Mouse (Mus musculus) embryonic stem cell, embryonic (primary cell): Measurements from ENCODE around the gene Camk1.

Experiments used
- CTCF ChIA-PET, 4 experiments: fragments of 300-600 bp in 2 of 4; fragments of 350-600 bp in 2 of 4; sonication (Branson Sonifier 250); formaldehyde crosslinking; loops; one replicate each; lab custom pipeline; 2022; ENCODE audit warnings: inconsistent platforms in 2 of 4; lab: Charles Lee
- POLR2A ChIA-PET, 4 experiments: fragments of 300-600 bp in 2 of 4; fragments of 350-600 bp in 2 of 4; sonication (Branson Sonifier 250); formaldehyde crosslinking; loops; one replicate each; lab custom pipeline; 2022; ENCODE audit warnings: antibody characterized with exemption in 4 of 4, inconsistent platforms in 1 of 4; lab: Charles Lee

Camk1 gene

GRCm38 (mm10) chr6:113301350-113301749 lies 42.4 kb downstream of the Camk1 start:
- ChIA-PET POLR2A (interaction anchor here in 2 of 4 experiments (0.9 to 1.5 kb wide), 5 partner anchors 12 to 37 kb away, joined by 3 to 5 read pairs (median 4); no protein-coding TSS in a partner anchor), CTCF (interaction anchor here (0.5 to 2.5 kb wide), 11 partner anchors 13 to 395 kb away, joined by 3 to 12 read pairs (median 4); partner anchors contain the start of genes Cpne9 (in 1 of the 4), Mtmr14 (in 1 of the 4) and Tatdn2 (in 1 of the 4))

- CTCF ChIA-PET, result interaction anchor here in 3 of 4 experiments (0.5 to 1.8 kb wide), 5 partner anchors 10 to 1882 kb away, joined by 3 to 8 read pairs (median 3); no protein-coding TSS in a partner anchor
- POLR2A ChIA-PET, result interaction anchor here in 2 of 4 experiments (0.8 to 6.3 kb wide), 14 partner anchors 9 to 221 kb away, joined by 3 to 72 read pairs (median 4); partner anchors contain the start of genes Cpne9 (in 2 of the 2), Brpf1 (in 1 of the 2) and Mtmr14 (in 1 of the 2)
These were observed 47.1 kb downstream of the Camk1 start for GRCm38 (mm10) chr6:113296639-113297038.

DNA sequence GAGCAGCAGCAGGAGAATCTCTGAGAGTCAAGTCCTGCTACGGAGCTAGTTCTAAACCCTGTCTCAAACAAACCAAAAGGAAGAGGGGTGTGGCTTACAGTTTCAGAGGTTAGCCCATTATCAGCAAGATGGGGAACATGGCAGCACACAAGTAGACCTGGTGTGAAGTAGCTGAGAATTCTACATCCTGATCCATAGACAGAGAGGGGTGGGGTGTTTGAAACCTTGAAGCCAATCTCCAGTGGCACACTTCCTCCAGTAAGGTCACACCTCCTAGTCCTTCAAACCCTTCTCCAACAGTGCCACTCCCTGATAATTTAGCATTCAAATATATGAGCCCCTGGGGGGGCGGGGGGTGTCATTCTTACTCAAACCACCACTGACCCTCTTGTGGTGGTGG lies 47.7 kb downstream of the Camk1 start:
- CTCF ChIA-PET, result interaction anchor here in 2 of 4 experiments (0.7 to 1.3 kb wide), 3 partner anchors 10 to 120 kb away, joined by 3 read pairs; no protein-coding TSS in a partner anchor
- POLR2A ChIA-PET, result interaction anchor here in 2 of 4 experiments (0.8 to 6.3 kb wide), 13 partner anchors 8 to 220 kb away, joined by 3 to 72 read pairs (median 4); partner anchors contain the start of genes Cpne9 (in 2 of the 2), Brpf1 (in 1 of the 2) and Mtmr14 (in 1 of the 2)

GRCm38 (mm10) chr6:113292938-113293337 lies 50.8 kb downstream of the Camk1 start:
- CTCF ChIA-PET, result interaction anchor here in 1 of 4 experiments (1.2 kb wide), 1 partner anchor 9 kb away, joined by 4 read pairs; no protein-coding TSS in a partner anchor
- POLR2A ChIA-PET, result interaction anchor here in 2 of 4 experiments (1.2 to 6.3 kb wide), 4 partner anchors 9 to 25 kb away, joined by 3 to 54 read pairs (median 22); partner anchors contain the start of gene Cpne9 (in 2 of the 2)

DNA sequence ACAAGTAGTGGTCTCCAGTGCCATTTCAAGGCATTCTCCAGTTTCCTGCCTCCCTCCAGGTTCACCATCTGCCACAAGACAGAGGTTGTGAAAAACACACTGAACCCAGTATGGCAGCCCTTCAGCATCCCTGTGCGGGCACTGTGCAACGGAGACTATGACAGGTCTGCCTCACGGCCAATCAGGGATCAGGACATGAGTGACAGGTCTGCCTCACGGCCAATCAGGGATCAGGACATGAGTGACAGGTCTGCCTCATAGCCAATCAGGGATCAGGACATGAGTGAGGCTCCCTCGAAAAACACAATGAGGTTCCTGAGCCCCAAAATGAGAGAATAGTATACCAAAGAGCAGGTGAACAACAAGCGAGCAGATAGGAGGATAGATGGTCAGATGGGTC lies 53.4 kb downstream of the Camk1 start:
- CTCF ChIA-PET, result no interaction called here
- POLR2A ChIA-PET, result interaction anchor here in 2 of 4 experiments (1.5 to 3.0 kb wide), 5 partner anchors 11 to 18 kb away, joined by 4 to 15 read pairs (median 4); partner anchors contain the start of gene Brpf1 (in 2 of the 2)

- CTCF ChIA-PET, result interaction anchor here in 2 of 4 experiments (0.7 to 1.5 kb wide), 3 partner anchors 11 to 16 kb away, joined by 6 to 7 read pairs (median 6); no protein-coding TSS in a partner anchor
- POLR2A ChIA-PET, result interaction anchor here in 3 of 4 experiments (0.5 to 3.0 kb wide), 11 partner anchors 9 to 105 kb away, joined by 3 to 15 read pairs (median 4); partner anchors contain the start of gene Brpf1 (in 2 of the 3)
These were observed 54.4 kb downstream of the Camk1 start for GRCm38 (mm10) chr6:113289346-113289745.

DNA sequence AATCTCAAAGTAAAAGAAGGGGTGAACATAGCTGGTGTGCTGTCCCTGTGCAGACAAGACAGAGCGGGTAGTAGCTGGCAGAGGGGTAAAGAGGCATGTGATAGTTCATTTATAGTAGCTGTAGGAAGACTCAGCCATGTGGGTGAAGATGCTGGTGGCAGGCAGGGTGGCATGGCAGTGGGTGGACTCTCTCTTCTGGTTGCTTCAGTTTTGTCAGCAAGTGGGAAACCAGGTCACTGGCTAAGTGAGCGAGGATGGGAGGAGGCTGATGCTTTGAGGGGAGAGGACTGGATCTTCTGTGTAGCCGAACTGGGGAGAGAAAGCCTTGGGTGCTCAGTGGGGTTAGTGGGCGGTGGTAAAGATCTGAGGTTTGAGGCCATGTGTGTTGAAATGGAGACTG lies 56.5 kb downstream of the Camk1 start:
- ChIA-PET POLR2A (interaction anchor here in 2 of 4 experiments (1.5 to 3.0 kb wide), 3 partner anchors 9 to 21 kb away, joined by 3 to 15 read pairs (median 5); partner anchors contain the start of gene Brpf1 (in 1 of the 2)), CTCF (no interaction called here)

DNA sequence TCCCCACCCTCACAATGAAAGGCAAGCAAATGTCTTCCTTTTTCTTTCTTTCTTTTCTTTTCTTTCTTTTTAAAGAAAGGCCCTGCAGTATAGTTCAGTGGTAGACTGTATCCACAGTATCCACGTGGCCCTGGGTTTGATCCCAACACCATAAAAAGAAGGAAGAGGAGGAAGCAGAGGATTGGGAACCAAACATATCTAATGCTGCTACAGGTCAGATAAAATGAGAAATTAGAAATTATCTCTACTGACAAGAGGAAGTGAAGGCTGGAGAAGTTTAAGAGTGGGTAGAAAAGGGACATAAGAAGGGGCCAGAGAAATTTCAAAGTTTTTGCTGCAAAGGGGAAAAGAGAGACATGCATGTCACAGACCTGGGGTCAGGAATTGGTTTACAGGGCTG lies 57.5 kb downstream of the Camk1 start:
- POLR2A ChIA-PET, result interaction anchor here in 1 of 4 experiments (2.5 to 7.4 kb wide), 3 partner anchors 10 to 20 kb away, joined by 5 to 64 read pairs (median 54); partner anchors contain the start of gene Brpf1
- CTCF ChIA-PET, result no interaction called here

- POLR2A ChIA-PET, result interaction anchor here in 3 of 4 experiments (1.0 to 7.4 kb wide), 11 partner anchors 9 to 327 kb away, joined by 3 to 64 read pairs (median 6); partner anchors contain the start of genes Brpf1 (in 2 of the 3), Camk1 (in 1 of the 3) and Thumpd3 (in 1 of the 3)
- CTCF ChIA-PET, result no interaction called here
These were observed 58.9 kb downstream of the Camk1 start for GRCm38 (mm10) chr6:113284931-113285330.
